Mouse (Mus musculus): ENCODE data around the gene Gtf2a1. TPM values are rescaled to one million over a fixed set of nuclear protein-coding genes. Genes with fewer than 3 reads are reported as not detected.
"Not testable (repeated sequence)": the region's sequence is repeated elsewhere in the genome, so short reads cannot be mapped to it uniquely, and the experiment has no call there.

The Gtf2a1 gene
- total RNA-seq (2021): 10 to 100 TPM; 53.5 to 54.1 TPM
- long read RNA-seq, partial matches to known transcripts: 4 of 4 reads
- long read RNA-seq, other reads (novel, unspliced or antisense): 0 of 4 reads

DNA sequence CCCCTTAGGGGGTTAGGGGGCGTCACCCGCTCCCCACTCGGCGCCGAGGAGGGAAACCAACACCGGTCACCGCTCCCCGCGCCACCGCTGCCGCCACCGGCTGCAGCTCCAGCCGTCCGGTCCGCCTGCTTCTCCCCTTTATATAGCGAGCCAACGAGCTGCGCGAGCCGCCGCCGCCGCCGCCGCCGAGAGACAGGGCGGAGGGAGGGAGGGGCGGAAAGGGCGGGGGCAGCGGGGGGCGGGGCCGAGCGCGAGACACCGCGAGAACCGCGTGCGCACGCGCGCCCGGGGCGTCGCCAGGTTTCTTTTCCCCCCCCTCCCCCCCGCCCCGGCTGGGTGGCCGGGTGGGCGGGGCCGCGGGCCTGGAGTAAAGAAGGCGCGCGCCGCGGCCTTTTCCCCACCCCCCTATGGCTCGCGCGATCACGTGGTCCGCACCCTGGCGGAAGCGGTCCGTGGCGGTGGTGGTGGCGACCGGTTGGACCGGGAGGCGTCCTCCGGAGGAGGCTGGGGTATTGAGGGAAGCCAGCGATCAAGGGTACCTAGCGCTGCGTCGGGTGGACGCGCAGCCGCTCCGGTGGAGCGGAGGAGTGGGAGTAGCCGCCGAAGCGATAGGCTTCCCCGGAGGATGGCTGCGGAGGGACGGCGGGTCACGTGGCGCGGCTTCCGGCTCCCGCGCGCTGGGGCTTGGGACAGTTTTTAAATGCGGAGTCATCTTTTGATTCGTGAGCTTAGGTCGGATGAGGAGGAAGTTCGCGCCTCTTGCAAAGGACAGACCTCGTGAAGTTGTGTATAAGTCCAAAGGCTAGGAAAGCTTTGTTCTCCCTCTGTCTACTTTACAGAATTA lies at the start of gene Gtf2a1:
Gtf2a1 (minus strand) TSS at position 641 of the 844 bp plus-strand sequence.
- peak; percentile 89 to 96 for DNase-seq (ENCODE audit: low spot score in 2 of 2)

DNA sequence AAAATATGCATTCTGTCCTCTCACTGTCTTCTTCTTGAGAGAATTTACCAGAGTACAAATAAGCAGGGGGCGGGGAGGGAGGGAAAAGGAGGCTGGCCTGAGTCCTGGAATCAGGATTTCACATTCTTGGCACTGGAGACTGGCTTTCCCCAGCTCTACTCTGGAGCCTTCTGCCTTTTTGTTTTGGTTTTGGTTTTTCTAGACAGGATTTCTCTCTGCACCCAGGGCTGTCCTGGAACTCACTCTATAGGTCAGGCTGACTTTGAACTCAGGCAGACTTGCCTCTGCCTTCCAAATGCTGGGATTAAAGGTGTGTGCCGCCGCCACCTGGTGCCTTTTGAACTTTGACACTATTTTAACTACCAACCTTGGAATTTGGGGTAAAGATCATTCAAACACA lies 48.1 kb upstream of the Gtf2a1 start:
- peak in 1 of 2 experiments; percentile 25 for DNase-seq (ENCODE audit: low spot score in 2 of 2)

DNA sequence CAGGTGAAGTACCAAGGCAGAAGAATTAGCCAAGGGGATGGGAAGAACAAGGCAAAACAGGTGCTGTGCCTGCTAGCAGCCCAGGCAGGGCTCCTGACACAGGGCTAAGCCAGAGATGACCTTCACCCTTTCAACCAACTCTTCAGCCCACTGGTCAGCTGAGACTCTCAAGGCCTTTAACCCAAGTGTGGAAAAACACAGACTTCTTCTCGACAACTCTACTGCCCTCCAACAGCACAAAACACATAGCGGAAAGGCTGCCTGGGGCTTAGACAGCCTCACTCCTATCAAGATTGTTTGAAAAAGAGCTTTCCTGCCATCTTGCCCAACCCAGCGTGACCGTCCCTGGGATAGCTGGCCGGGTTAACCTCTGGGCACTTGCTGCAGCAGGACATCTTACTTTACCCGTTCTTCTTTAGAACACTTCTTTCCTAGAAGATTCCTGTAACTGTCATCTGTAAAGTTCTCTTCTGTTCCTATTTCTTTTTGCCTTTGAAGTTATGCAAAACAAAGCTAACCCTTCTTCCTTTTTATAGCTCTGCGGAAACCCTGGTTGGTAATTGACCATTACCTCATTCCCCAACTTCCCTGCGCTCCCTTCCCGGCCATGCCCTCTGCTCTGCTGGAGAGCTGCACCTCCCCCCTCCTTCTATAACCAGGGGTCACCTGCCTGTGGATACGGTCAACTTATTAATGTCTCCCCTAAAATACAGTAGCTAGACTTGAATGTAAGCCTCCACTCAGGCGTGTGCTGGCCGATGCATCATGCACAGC lies 47.0 kb upstream of the Gtf2a1 start:
- no peak for DNase-seq (ENCODE audit: low spot score in 2 of 2)

DNA sequence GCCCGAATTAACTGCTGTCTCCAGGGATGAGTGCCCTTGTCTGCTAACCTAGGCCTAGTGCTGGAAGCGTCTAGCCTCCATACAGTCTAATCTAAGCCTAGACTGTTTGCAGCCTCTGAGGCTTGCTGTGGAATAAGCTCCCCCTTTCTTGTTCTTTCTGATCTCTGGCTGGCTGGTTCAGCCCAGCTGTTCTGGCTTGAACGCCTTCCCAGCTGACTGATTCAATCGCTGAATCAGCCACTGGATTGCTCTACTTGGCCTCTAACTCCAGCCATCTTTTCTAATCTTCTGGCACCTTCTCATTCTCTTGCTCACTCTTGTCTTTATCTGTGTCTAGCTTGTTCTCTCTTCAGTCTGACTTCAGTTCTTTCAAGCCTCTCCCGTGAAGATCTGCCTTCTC lies 36.2 kb upstream of the Gtf2a1 start:
- DNase-seq (ENCODE audit: low spot score in 2 of 2): no peak

DNA sequence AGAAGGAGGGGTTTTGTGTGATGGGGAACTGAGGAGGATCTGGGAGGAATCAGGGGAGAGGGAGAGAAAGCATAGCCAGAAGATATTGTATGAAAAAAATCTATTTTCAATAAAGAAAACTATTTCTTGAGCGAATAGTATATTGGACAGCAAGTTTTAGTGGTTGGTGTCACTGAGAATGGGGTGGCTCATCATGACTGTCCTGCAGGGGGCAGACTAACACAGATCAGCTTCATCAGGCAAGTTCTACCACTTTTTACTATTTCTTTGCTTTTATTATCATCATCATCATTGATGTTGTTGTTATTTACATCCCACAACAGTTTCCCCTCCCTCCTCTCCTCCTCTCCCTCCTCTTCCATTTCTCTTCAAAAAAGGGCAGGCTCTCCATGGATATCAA lies 34.7 kb upstream of the Gtf2a1 start:
- peak in 1 of 2 experiments; percentile 57 for DNase-seq (ENCODE audit: low spot score in 2 of 2)

DNA sequence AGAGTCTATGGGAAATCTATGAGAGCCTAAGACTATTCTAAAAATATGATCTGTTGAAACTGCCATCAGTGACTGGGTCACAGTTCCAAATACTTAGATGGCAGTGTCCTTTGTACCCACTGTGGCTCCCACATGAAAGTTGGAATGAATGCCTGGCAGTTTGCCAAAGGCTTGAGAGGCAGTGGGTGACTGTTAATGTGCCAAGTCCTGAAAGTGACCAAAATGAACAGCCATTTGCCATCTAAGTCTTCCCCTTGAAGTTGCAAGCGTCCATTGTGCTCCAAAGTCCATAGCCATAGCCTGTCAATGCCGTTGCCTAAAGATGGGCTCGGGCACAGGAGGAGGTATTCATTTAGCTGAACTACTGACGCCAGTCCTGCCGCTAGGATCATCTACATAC lies 19.1 kb upstream of the Gtf2a1 start:
- DNase-seq (ENCODE audit: low spot score in 2 of 2): no peak

DNA sequence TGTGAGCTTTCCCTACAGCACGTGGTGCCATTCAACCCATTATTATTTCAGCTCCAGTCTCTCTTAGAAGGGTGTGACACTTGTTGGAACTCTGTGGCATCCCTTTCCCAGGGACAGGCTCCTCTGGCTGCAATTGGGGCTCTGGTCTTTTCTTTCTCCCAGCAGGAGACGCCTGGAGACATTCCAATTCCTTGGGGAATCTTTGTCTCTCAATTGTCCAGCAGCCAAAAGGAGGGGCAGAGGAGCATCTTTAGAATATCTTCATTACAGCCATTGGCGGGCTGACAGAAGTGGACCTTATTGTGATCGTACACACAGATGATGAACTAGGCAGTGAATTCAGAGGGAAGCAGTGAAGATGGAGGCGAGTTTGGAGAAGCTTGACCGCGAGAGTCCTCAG lies 17.4 kb upstream of the Gtf2a1 start:
- DNase-seq (ENCODE audit: low spot score in 2 of 2): no peak

DNA sequence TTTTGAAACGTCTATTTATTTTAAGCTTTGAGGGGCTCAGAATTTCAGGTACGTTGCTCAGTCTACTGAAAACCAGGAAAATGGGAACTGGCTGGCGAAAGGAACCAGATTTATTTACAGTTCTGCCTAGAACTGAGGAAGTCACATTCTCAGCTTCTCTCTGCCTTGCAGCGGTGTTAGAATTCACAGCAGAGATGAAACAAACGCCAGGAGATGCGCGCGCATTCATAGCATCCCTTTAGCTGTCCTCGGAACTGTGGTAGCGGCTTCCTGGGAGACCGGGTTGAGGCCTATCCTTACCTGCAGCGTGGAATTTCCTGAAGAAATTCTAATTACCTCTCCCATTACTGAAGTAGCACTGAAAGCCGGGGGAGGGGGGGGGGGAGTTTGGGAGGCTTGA lies 16.4 kb upstream of the Gtf2a1 start:
- DNase-seq (ENCODE audit: low spot score in 2 of 2): no peak

DNA sequence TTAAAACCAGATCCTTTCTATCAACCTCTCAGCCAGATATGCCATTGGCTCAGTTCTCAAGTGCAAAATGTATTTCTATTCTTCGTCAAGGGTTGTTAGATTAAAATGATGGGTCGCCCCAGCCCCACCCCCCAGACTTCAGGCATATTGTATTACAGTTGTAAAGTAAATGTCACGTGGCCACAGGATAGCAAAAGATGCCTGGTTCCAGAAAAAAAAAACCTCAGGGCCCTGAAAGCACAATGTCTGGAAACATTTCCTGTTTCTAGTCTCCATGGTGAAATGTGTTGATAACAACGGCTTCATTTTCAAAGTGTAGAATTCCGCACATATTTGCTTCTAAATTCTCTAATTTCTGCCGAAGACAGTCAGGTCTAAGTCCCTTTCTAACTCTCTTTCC lies 14.3 kb upstream of the Gtf2a1 start:
- DNase-seq (ENCODE audit: low spot score in 2 of 2): no peak

DNA sequence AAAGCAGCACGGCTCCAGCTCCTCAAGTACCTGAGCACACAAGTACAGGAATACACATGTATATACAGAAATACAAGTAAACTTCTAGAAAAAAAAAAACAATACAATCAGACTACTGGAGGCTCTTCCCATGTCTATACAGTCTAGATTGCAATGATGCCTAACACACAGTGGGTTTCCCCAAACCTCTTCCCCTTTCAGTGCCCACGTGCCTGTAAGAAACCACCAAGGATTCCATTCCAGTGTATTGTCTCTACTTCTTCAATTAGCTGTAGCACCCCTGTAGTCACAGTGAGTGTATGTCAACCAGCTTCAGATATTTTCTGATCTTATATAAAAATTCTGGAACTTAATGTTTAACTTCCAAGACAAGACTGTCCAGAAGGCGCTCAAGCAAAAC lies 1.8 kb upstream of the Gtf2a1 start:
- no peak for DNase-seq (ENCODE audit: low spot score in 2 of 2)

DNA sequence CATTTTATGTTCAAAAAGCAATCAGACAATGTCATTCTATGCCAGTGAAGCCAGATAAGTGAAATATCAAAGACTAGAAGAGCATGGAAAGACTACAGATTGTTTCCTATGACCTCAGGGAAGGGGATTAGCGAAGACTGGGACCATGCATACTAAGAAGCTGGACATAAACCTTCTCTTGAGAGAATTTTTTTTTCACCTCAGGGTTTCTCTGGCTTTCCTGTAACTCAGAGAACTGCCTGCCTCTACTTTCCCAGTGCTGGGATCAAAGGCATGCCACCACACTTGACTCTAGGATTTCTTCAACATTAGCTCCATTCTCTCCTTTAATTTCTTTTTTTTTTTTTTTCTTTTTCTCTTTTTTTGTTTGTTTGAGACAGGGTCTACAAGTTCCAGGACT lies 904 bp upstream of the Gtf2a1 start:
- DNase-seq (ENCODE audit: low spot score in 2 of 2): no peak

DNA sequence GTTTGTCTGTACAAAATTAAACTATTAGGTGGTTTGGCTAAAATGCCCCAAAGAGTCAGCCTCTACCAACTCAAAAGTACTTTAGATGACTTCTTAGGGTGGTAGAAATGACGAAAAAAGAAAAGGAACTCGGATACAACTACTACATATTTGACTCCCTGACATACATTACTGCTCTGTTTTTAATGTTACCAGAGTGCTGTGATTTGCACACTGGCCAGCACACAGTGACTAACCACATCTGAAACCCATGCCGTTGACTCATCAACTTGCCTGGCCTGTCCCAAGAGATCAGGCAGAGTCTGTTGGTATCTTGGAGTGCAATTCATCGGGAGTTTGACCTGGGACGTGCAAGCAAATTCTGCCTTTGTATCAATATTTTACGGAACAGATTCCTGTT lies 429 bp upstream of the Gtf2a1 start:
- no peak for DNase-seq (ENCODE audit: low spot score in 2 of 2)

DNA sequence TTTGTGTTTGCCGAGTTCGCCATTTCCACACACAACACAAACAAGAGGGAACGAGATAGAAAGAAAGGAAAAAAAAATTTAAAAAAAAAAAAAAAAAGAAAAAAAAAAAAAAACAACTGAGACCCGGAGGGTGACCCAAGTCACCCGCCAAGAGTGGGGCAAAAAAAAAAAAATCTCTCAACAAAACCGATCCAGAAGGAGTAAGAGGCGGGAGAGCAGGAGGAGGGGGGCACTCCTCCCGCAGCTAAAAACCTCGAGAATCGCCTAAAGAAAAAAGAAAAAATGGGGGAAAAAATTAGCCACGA lies 793 bp downstream of the Gtf2a1 start:
- no peak for DNase-seq (ENCODE audit: low spot score in 2 of 2)

DNA sequence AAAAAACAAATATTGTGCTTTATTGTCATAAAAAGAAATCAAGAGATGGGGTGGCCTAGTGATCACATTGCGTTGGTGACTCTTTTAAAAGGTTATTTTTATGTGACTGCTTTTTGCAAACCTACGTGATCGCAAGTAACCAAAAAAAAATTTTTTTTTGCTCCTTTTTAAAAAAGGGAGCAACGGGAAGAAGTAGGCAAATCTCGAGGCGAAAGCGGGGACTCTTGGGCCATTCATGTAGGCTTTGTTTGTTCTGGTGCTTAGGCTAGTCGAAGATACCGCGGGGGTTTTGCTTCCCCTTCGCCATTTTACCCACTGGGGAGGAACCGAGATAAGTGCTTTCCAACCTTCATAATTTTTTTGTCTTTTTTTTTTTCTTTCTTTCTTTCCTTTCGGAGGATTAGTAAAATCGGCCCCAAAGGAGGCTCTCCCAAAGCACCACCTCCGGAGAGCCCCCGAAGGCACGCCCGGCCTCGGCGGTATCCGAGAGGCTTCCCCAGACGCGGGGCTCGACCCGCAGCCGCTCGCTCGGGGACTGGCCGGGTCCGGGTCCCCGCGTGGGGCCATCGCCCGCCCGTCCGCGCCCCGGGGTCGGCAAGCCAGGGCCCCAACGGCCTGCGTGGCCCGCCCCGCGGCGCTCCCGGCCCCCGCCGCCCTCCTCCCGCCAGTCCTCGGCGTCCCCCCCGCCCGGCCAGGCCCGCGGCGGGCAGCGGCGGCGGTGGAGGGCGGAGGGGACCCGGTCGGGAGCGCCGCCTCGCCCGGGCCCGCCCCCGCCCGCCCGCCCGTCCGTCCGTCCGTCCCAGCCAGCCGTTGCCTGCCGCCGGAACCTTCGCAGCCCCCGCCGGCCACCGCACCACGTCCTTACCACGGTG lies 1.4 kb downstream of the Gtf2a1 start:
- peak in 1 of 2 experiments; percentile 39 for DNase-seq (ENCODE audit: low spot score in 2 of 2)

DNA sequence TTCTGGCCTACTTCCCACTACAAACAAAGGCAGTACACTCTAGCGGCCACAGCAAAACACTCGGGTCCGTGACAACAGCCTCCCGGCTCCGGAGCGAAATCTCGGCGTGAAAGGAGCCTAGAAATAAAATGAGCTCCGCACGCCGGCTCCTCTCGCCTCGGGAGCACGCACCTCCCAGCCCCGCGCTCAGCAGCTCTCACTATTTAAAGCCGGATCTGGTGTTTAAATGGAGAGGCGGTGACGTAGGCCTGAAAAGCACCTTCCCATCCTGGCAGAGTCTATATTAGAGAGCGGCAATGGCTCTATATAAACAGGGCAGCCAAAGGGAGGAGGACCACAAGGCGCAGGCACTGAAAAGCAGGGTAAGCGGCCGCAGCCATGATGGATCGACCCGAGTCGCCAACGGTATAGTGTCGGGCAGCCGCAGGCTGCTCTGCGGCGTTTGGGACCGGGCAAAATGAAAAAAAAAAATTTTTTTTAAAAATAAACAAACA lies 2.1 kb downstream of the Gtf2a1 start:
- peak; percentile 82 to 96 for DNase-seq (ENCODE audit: low spot score in 2 of 2)

DNA sequence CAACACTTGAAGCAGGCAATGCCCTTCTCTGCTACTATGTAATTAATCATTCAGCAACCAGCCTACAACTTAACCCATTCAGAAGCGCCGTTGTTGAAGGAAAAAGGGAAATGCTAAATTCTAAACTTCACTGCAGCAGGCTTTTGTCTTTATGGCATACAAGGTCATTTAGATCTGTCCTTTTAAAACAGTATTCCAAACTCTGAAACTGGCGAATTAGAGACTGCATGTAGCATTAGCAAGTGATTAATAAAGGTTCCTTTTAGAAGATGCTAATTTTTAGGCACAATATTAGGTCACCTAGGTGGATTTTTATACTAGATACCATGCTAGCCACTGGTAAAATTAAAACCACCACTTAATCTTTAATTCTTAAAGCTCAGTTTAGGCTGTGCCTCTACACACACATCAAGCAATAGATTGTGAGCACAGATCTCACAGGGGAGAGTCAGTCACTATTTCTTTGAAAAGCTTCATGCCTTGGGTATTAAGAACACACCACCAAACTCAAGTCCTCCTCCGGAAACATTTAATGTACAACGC lies 2.7 kb downstream of the Gtf2a1 start:
- DNase-seq (ENCODE audit: low spot score in 2 of 2): no peak

DNA sequence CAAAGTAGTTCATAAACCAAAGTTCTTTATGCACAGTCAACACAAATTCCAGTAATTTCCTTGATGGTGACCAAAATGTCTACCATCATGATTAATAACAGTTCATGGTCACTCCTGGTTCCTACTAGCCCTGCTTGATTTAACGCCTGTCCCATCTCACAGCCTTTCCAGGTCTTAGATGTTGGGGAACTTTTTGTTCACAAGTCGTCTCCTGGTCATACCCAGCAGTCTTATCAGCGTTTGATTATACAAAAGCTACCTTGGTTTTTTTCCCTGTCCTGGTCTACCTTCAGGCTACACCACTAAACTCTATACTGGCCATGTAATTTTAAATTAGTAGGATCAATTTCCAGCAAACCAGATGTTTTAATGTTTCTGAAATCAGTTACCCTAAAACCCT lies 3.2 kb downstream of the Gtf2a1 start:
- no peak for DNase-seq (ENCODE audit: low spot score in 2 of 2)

DNA sequence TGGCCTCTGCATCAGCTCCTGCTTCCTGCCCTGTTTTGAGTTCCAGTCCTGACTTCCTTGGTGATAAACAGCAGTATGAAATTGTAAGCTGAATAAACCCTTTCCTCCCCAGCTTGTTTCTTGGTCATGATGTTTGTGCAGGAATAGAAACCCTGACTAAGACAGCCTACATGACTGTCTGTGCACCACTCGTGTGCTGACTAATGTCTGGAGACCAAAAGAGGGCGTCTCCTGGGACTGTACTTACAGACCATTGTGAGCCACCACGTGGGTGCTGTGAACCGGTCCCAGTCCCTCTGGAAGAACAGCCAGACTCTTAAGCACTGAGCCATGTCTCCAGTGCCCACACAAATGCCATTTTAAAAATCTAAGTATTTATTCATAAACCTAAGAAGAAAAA lies 4.5 kb downstream of the Gtf2a1 start:
- not testable (repeated sequence) for DNase-seq (ENCODE audit: low spot score in 2 of 2)

DNA sequence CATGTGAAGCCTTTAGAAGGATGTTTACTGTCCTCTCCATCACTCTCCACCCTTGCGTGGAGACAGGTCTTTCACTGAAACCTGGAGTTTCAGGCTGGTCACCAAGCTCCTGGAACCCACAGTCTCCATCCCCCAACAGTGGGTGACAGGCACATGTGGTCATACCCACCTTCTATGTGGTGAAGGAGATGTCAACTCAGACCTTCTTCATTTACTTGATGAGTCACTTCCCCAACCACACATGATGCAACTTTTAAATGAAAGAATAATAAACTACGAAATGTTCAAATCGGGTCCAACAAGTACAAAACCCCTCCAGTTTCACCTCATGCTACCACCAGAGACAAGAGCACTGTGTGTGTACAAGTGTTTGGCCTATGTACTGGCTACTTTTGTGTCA lies 5.1 kb downstream of the Gtf2a1 start:
- no peak for DNase-seq (ENCODE audit: low spot score in 2 of 2)

DNA sequence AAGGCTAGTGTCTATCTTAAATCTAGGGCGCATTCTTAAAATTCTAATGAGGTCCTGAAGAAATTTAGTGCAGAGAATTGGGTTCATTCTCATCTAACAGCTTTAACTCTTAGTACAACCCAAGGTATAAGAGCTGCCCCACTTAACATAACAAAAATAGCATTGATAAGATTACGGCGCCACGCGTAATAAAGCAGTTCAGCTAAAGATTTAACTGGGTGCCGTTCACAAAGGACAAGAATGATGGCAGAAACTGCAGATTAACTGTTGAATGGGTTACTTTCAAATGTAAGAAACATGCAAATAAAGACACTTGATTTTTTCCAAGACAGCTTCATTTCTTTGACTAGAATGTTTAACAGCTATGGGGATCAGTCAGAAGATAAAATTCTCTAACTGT lies 6.9 kb downstream of the Gtf2a1 start:
- DNase-seq (ENCODE audit: low spot score in 2 of 2): no peak

DNA sequence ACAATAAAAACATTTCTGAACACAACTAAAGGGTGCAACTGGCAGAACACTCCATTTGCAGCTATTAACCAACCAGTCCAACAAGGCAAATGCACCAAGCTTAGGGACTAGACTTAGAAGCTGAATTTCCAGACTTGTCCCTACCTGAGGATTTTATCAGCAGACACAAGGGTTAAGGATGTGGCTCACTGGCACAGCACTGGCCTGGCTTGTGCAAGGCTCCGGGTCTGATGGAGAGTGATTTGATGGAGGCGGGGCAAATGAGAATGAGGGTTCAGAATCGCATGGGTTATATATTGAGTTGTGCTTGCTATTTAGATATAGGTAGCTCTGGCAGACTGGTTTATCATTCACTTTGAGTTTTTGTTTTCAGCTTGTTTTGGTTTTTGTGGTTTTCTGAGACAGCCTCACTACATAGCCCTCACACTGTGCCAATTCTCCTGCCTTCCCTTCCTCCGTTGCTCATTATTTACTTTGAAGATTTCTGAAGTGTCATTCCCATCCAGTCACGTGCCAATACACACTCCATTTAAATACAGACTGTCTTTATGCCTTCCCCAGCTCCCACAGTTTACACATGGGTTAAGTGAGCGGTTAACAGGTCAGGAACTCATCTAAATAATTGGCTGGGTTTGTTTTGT lies 7.8 kb downstream of the Gtf2a1 start:
- DNase-seq (ENCODE audit: low spot score in 2 of 2): no peak

All from layer of hippocampus, adult 18-20 months (tissue).